ENCODE assay signal across 18 mouse cellular contexts in genomic region chr5:72210812-72211139, GRCm38 (mm10). TPM values are rescaled to one million over a fixed set of nuclear protein-coding genes. Genes with fewer than 3 reads are reported as not detected.
A peak's percentile ranks its signal among the peaks of the same experiment; 100 is the strongest.
DNase-seq lines count a peak whose midpoint lies in the region; ATAC-seq and TF ChIP-seq lines count a peak whose summit lies in the region.
"Had no signal": no experiment of that assay in that cellular context is flagged by ENCODE, and none has a peak within 500 bp of the region (broad histone marks: within the 10 kb centered on the region; RNA-seq: fewer than 3 reads in every experiment).

No protein-coding gene starts in this region.

- no peak overlapping the region for H3K9ac ChIP-seq in liver, adult 2 months (ENCODE audit: low read depth, low read length)
- H3K9ac ChIP-seq in liver, postnatal 0 days (replicated peaks): no peak overlapping the region
- no peak overlapping the region for H3K9ac ChIP-seq in heart, embryonic 12.5 days
- H3K9ac ChIP-seq: embryonic facial prominence, embryonic 12.5 days; forebrain, embryonic 13.5 days; heart, embryonic 15.5 days; liver, embryonic 14.5 days had no signal

- H3K79me2 ChIP-seq in liver, adult 2 months (ENCODE audit: control insufficient read depth, insufficient read depth, low read length): peaks cover 11% of the 10 kb centered on the region; the same call in 1 of the 2 replicates

- no peaks in the 10 kb centered on the region; the same call in 1 of the 2 replicates for H3K36me3 ChIP-seq in liver, adult 2 months (ENCODE audit: control insufficient read depth, insufficient read depth, low read length)
- no peaks in the 10 kb centered on the region for H3K36me3 ChIP-seq in liver, postnatal 0 days (replicated peaks; ENCODE audit: insufficient read depth, low read length)
- 0 out of 2 replicates have a peak, but pooled peaks cover 6% of the 10 kb centered on the region for H3K36me3 ChIP-seq in heart, embryonic 12.5 days
- H3K36me3 ChIP-seq: embryonic facial prominence, embryonic 12.5 days; heart, embryonic 15.5 days had no signal

- H3K4me2 ChIP-seq in liver, postnatal 0 days (ENCODE audit: low read depth, low read length): no peak overlapping the region
- H3K4me2 ChIP-seq in heart, embryonic 12.5 days: no peak overlapping the region
- H3K4me2 ChIP-seq: embryonic facial prominence, embryonic 12.5 days; forebrain, embryonic 13.5 days; heart, embryonic 15.5 days had no signal

- H3K4me1 ChIP-seq in liver, adult 2 months (ENCODE audit: control insufficient read depth, insufficient read depth, low read length): peaks cover 8% of the 10 kb centered on the region
- H3K4me1 ChIP-seq in liver, postnatal 0 days (ENCODE audit: insufficient read depth): peaks cover 9% of the 10 kb centered on the region
- peaks cover 7% of the 10 kb centered on the region; the same call in 1 of the 2 replicates for H3K4me1 ChIP-seq in heart, embryonic 12.5 days (replicated peaks)
- H3K4me1 ChIP-seq: forebrain, embryonic 13.5 days; heart, embryonic 15.5 days had no signal

- H3K9me3 ChIP-seq in liver, postnatal 0 days (ENCODE audit: low read length): no peaks in the 10 kb centered on the region
- H3K9me3 ChIP-seq in heart, embryonic 12.5 days (replicated peaks): no peaks in the 10 kb centered on the region
- H3K9me3 ChIP-seq: embryonic facial prominence, embryonic 12.5 days; forebrain, embryonic 13.5 days; heart, embryonic 15.5 days had no signal

- H3K4me3 ChIP-seq in liver, adult 2 months (ENCODE audit: insufficient read depth, low read depth, low read length): no peak overlapping the region
- no peak overlapping the region for H3K4me3 ChIP-seq in liver, postnatal 0 days (ENCODE audit: low read depth, low read length)
- H3K4me3 ChIP-seq in heart, embryonic 12.5 days: no peak overlapping the region
- H3K4me3 ChIP-seq: embryonic facial prominence, embryonic 12.5 days; forebrain, embryonic 13.5 days; heart, embryonic 15.5 days had no signal

- WGBS in liver, adult 2 months: 26% methylated on average over 5 of the region's 5 CpGs
- WGBS in liver, postnatal 0 days (ENCODE audit: insufficient replicate concordance): 85% methylated on average over 5 of the region's 5 CpGs
- WGBS in heart, embryonic 12.5 days: 85% methylated on average over 5 of the region's 5 CpGs

- TF ChIP-seq CTCF in liver, adult 2 months (IDR thresholded peaks at IDR 0.05; ENCODE audit: low read depth, low read length): no peak
- no peak for TF ChIP-seq CTCF in liver, postnatal 0 days (IDR thresholded peaks at IDR 0.05; ENCODE audit: low read depth)

- no peak for TF ChIP-seq EP300 in liver, postnatal 0 days (IDR thresholded peaks at IDR 0.05; ENCODE audit: low read depth)

- peak overlapping the region; percentile 3; the same call in 1 of the 2 replicates for H3K27ac ChIP-seq in liver, adult 2 months (replicated peaks; ENCODE audit: insufficient read depth, low read depth, low read length)
- H3K27ac ChIP-seq in liver, postnatal 0 days (ENCODE audit: low read depth): no peak overlapping the region
- H3K27ac ChIP-seq in heart, embryonic 12.5 days (ENCODE audit: poor library complexity, severe bottlenecking): no peak overlapping the region
- H3K27ac ChIP-seq: embryonic facial prominence, embryonic 12.5 days; forebrain, embryonic 13.5 days; heart, embryonic 15.5 days; liver, embryonic 14.5 days had no signal

- no peaks in the 10 kb centered on the region for H3K27me3 ChIP-seq in liver, adult 2 months (ENCODE audit: control insufficient read depth, insufficient read depth, low read length)
- no peaks in the 10 kb centered on the region for H3K27me3 ChIP-seq in liver, postnatal 0 days (ENCODE audit: insufficient read depth, low read length)
- H3K27me3 ChIP-seq in heart, embryonic 12.5 days (replicated peaks): no peaks in the 10 kb centered on the region
- H3K27me3 ChIP-seq: embryonic facial prominence, embryonic 12.5 days; forebrain, embryonic 13.5 days; heart, embryonic 15.5 days had no signal

- ATAC-seq in liver, postnatal 0 days: no peak
- no peak for ATAC-seq in heart, embryonic 12.5 days (ENCODE audit: insufficient number of reproducible peaks, low FRiP score)
- ATAC-seq: forebrain, embryonic 13.5 days had no signal

- TF ChIP-seq POLR2A in liver, adult 2 months (IDR thresholded peaks at IDR 0.05; ENCODE audit: extremely low read depth, insufficient read depth, low read length): no peak

- DNase-seq in cerebellum, postnatal 10 days: peak; percentile 61 to 72
- DNase-seq in cerebellum, adult 9-10 months: no peak
- DNase-seq in liver, adult 2 months (ENCODE audit: extremely low read depth, low read depth, low spot score): peak; percentile 66
- no peak for DNase-seq in liver, postnatal 0 days
- peak; percentile 69 to 81 for DNase-seq in kidney, postnatal 36 days
- no peak for DNase-seq in lung, postnatal 25 days (ENCODE audit: low spot score)
- DNase-seq in right cerebral cortex, postnatal 14 days: no peak
- DNase-seq: gastrocnemius, postnatal 25 days; layer of hippocampus, adult 9-11 months; left cerebral cortex, postnatal 4 days; lung, postnatal 36 days; right cerebral cortex, postnatal 25 days; thymus, adult 2 months had no signal

RNA-seq across cellular contexts. Expression of gene Commd8, which starts 42.8 kb away (rescaled TPM):
- 13.8 and 15.2 TPM in 2 replicates for total RNA-seq in liver, adult 2 months (2014; rRNA removed)
- polyA plus RNA-seq in liver, adult 2 months (2012; rRNA removed): 2.3 and 3.1 TPM in 2 replicates
- 49.4 and 55.0 TPM in 2 replicates for polyA plus RNA-seq in liver, postnatal 0 days (2015; fragmentation: Nextera tagmentation; extraction: Ambion mirVana)
- polyA plus RNA-seq in heart, embryonic 12.5 days (2016; fragmentation: Nextera tagmentation; extraction: Ambion mirVana): 124 and 127 TPM in 2 replicates

Comparison
In these comparisons a context has a peak if more than half of its experiments do, and no peak if none do; other contexts are left out.
1. DNase-seq: peak in cerebellum, postnatal 10 days (2 of 2), liver, adult 2 months (single experiment) and kidney, postnatal 36 days (2 of 2); none in cerebellum, adult 9-10 months (single experiment), liver, postnatal 0 days (single experiment), lung, postnatal 25 days (single experiment) and right cerebral cortex, postnatal 14 days (single experiment).
2. RNA of gene Commd8, which starts 42.8 kb away (polyA plus RNA-seq): 124 to 127 TPM in heart, embryonic 12.5 days and 49.4 to 55.0 TPM in liver, postnatal 0 days; 2.3 to 3.1 TPM in liver, adult 2 months; every median in the first group is over 10 times any median in the second.